Mouse (Mus musculus): ENCODE measurements at regions not wholly inside any gene's neighbourhood (a gene's known extent, or its start where the extent isn't known, plus 50 kb on each side); places are given as distances from the start of the nearest gene placed in this dataset.

- TF ChIP-seq POLR2A (IDR thresholded peaks at IDR 0.05; ENCODE audit: extremely low read depth, insufficient read depth, low read length) (no peak), CTCF (IDR thresholded peaks at IDR 0.05; ENCODE audit: extremely low read depth, insufficient read depth, low read length) (no peak)
Measured at GRCm38 (mm10) chr1:177623735-177624134, 105.9 kb upstream of the 1700016C15Rik start.

All from cortical plate, adult 2 months (tissue).